Mouse (Mus musculus) liver, adult (tissue): ENCODE measurements around the gene Hfe2.

Source experiments
- GATA4 ChIP-seq: IDR thresholded peaks from 2 replicates; pipeline ENCODE4 v1.6.1; 2014; ENCODE audit warnings: mild to moderate bottlenecking, low read length; ENCODE audit not compliant: insufficient replicate concordance

Hfe2 gene

DNA sequence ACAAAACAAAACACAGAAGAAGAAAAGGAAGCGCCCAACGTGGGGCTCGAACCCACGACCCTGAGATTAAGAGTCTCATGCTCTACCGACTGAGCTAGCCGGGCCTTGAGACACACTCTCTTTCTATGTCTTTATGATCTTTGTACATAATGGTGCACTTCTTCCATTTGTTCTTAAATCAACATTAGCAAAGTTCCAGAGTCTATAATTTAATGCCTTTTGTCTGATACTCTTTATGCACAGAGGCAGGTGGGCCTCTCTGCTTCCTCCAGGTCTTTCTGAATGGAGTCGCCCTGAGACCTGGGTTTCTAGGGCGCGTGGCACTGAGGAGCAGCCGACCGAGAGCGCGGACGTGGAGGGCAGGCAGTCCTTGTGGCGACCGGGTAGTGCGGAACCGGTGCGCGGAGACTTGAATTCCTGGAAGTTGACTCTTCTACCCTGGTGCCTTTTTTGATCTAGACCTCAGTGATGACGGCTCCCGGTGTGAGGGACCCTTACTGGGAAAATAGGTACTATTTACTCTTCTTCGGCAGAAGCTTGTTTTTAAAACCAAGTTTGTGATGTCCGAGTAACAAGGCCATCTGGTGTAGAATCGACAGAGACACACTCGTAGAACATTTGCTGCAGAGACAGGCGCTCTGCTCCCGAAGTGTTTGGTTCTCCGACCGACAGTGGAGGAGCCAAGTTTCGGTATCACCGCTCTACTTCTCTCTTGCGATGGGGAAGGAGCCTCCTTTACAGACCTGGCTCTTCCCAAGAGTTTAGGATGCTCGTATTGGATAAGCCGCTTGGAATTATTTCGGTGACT, 25.3 kb upstream of the Hfe2 start:
- no peak for TF ChIP-seq GATA4

DNA sequence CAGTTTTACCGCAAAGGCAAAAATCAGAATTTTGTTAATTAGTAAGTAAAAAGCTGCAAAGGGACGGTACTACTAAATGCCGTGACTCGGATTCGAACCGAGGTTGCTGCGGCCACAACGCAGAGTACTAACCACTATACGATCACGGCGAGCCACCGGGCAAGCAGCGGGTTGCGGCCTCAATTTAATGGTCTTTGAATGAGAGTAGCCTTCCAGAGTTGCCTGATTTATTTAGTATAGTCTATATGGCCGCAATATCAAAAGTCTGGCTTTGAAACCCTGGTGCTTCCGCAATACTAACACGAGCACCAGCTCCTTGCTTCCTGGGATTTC, 24.7 kb upstream of the Hfe2 start:
- no peak for TF ChIP-seq GATA4

- peak; percentile 26; the same call in 1 of the 2 replicates for TF ChIP-seq GATA4
Observed at GRCm38 (mm10) chr3:96500691-96501265, 24.2 kb upstream of the Hfe2 start.

DNA sequence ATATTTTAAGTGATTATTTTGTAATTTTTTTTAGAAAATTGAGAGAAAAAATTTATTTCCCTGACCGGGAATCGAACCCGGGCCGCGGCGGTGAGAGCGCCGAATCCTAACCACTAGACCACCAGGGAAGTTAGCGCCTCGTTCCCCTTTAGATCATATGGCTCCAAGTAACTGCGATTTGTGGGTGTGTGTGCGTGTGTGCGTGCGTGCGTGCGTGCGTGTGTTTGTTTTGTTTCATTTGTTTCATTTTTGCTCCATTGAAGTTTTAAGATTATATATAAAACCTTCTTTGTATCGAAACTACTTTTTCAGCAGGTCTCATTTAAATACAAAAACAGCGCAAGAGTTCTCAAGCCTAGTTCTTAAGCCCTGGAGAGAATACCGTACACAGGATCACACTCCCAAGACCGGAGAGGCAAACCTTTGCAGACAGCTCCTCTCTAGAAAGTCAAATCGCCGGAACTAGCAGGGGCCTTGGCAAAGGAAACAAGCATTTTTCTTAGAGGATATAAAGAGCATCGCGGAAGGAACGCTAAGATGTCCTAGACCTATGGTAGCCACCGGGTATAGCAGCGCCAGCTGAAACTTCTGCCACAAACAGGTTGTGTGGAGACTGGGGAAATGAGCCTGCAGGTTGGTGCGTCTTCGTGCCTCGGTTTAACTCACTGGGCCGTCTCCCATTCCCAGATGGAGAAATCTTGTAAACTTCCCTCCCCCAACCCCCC, 23.4 kb upstream of the Hfe2 start:
- no peak for TF ChIP-seq GATA4

GRCm38 (mm10) chr3:96502181-96503082, 22.5 kb upstream of the Hfe2 start:
- TF ChIP-seq GATA4: no peak

DNA sequence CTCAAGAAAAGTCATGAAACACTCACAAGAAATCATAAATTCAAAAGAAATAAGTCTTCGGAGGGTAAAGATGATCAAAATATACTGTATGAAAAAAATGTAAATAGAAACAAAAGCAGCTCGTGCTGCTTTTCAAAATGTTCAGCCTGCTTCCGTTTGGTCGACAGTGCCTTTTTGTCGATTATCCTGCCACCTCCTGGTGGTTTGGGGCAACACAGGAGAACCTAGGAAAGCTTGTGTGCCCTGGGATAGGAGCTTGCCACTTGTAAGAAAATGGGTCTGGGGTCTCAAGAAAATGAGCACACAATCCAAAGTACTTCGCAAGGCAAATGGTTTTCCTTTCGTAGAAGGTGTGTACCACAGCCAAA, 21.9 kb upstream of the Hfe2 start:
- TF ChIP-seq GATA4: no peak

DNA sequence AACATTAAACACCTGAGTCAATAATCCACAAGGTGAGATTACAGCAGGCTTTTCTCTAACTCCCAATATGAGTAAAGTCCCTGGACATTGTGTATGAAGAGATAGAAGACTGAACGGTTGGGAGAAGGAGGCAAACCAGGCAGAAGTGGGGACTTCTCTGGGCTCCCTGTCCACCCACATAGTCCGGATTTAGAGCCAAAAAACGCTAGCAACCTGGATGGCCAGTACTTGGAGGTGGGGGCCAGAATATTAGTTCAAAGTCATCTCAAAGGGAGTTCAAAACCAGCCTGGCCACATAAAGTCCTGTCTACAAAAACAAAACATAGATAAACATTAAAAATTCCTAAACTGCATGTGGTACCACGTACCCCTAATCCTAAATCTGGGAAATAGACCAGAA, 21.0 kb upstream of the Hfe2 start:
- TF ChIP-seq GATA4: no peak

GRCm38 (mm10) chr3:96504931-96505330, 20.0 kb upstream of the Hfe2 start:
- no peak for TF ChIP-seq GATA4

- TF ChIP-seq GATA4: no peak
Observed at GRCm38 (mm10) chr3:96506396-96507047, 18.4 kb upstream of the Hfe2 start.

GRCm38 (mm10) chr3:96520171-96520570, 4.8 kb upstream of the Hfe2 start:
- TF ChIP-seq GATA4: no peak

DNA sequence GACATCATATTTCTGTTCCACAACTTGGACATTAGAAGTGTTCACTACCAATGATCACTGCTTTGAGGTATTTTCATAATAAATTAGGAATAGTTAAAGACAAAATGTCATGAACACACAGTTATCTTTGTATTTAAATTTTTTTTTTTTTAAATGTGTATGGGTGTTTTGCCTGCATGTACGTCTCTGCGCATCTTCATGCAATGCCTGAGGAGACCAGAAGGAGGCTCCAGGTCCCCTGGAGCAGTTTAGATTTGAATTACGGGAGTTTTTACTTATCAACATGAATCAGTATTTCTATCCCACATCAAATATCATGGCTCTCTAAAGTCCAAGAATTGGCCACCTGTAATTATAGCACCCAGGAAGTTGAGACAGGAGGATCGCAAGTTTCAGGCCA, 2.8 kb upstream of the Hfe2 start:
- TF ChIP-seq GATA4: no peak

- no peak for TF ChIP-seq GATA4
Observed at GRCm38 (mm10) chr3:96524028-96524810, 753 bp upstream of the Hfe2 start.

DNA sequence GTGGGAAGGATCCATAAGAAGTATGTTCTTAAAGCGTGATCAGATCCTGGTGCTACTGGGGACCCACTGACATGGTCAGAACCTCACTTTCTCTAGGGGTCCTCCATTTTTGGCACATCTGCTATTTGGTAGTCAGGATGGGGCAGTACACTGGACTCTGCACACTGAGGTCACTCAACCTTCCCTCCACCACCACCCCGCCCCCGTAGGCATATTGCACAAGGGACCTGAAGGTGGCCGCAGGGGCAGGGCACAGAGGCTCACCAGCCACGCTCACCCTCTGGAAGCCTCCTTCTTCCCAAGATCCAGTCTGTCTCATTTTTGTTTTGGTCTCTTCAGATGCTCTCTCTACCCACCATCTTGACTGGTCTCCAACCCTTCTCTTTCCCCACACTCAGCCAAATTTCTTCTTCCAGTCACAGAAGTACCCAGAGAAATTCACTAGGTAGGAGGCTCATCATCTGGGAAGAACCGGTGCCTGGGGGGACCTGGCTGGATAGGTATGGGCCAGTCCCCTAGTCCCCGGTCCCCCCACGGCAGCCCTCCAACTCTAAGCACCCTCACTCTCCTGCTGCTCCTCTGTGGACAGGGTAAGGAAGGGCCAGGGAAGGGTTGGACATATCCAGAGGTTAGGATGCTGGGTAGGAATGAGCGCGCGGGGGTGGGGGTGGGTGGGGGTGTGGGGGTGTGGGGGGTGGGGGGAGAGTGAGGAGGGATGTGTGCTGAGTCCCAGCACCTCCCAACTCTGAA, 1.2 kb downstream of the Hfe2 start:
- TF ChIP-seq GATA4: no peak

- TF ChIP-seq GATA4: no peak
Observed at GRCm38 (mm10) chr3:96526864-96527542, 2.0 kb downstream of the Hfe2 start.
